Mouse (Mus musculus): ENCODE results near the gene Amfr.

DNA sequence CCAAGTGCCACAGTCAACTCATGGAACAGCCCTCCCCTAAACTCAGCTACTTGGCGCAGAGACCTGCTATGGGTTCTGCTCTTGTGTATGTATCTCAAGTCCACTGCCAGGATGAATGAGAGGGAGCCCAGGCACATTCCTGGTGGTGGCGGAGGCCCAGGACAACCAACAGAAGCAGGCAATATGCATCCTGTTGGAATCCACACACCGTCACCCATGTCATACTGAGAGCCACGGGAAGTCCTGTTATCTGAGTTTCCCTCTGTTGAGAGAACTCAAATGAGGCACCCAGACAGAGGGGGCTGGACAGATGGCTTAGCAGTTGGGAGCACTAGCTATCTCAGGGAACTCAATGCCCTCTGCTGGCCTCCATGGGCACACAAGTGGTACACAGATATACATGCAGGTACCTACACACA, 71.0 kb downstream of the Amfr start:
- TF ChIP-seq CTCF (IDR thresholded peaks at IDR 0.05; ENCODE audit: low read depth, low read length) (no peak), POLR2A (IDR thresholded peaks at IDR 0.05; ENCODE audit: borderline replicate concordance, low read depth, low read length) (no peak)
